Mouse (Mus musculus): ENCODE results near the gene Prkrip1.

Gene Prkrip1

GRCm38 (mm10) chr5:136160084-136160483 lies 38.7 kb downstream of the Prkrip1 start:
- DNase-seq = peak; percentile 66

- peak; percentile 38 for DNase-seq
Measured at GRCm38 (mm10) chr5:136155399-136155798, 43.4 kb downstream of the Prkrip1 start.

- DNase-seq = peak; percentile 40
Measured at GRCm38 (mm10) chr5:136152365-136152764, 46.4 kb downstream of the Prkrip1 start.

- DNase-seq = peak; percentile 25
Measured at GRCm38 (mm10) chr5:136149134-136149576, 49.6 kb downstream of the Prkrip1 start.

- no peak for DNase-seq
Measured at GRCm38 (mm10) chr5:136147704-136148103, 51.1 kb downstream of the Prkrip1 start.

- peak; percentile 32 for DNase-seq
Measured at GRCm38 (mm10) chr5:136146936-136147335, 51.8 kb downstream of the Prkrip1 start.

- peak; percentile 33 for DNase-seq
Measured at GRCm38 (mm10) chr5:136144606-136145430, 53.9 kb downstream of the Prkrip1 start.

- DNase-seq = no peak
Measured at GRCm38 (mm10) chr5:136143161-136143755, 55.5 kb downstream of the Prkrip1 start.

- no peak for DNase-seq
Measured at GRCm38 (mm10) chr5:136142746-136143145, 56.0 kb downstream of the Prkrip1 start.

GRCm38 (mm10) chr5:136140057-136140482 lies 58.7 kb downstream of the Prkrip1 start:
- DNase-seq = peak; percentile 23

GRCm38 (mm10) chr5:136139393-136139792 lies 59.4 kb downstream of the Prkrip1 start:
- no peak for DNase-seq

- DNase-seq = peak; percentile 70
Measured at GRCm38 (mm10) chr5:136137658-136138274, 61.0 kb downstream of the Prkrip1 start.

- DNase-seq = no peak
Measured at GRCm38 (mm10) chr5:136136292-136136990, 62.3 kb downstream of the Prkrip1 start.

- DNase-seq = peak; percentile 99
Measured at GRCm38 (mm10) chr5:136135571-136136291, 63.0 kb downstream of the Prkrip1 start, which contains the start of the genes Lrwd1 and Alkbh4. Gene Lrwd1 (minus strand): TSS chr5:136136074. Gene Alkbh4 (plus strand): TSS chr5:136136146.

Data from lung, postnatal 36 days (tissue).